Comparison of ENCODE assay signal across 22 mouse cellular contexts in the genomic region with DNA sequence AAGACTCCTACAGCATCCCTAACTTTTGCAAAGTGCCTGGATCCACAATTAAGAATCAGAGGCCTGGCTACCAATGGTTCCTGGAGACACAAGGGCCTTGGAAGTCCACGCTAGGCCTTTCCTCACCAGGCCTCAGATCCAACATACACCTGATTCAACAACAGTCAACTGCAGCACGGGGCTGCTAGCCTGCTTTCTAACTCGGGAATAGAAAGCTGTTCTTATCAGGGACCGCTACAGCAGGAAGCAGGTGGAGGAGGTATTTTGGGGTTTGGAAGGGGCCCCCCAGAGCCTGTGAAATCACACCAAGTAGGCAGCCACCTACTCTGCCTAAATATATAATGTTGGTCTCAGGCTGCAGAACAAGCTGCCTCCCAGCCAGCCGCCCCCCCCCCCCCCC.
DNase-seq lines count a peak whose midpoint lies in the region; ATAC-seq and TF ChIP-seq lines count a peak whose summit lies in the region.
"Had no signal": no experiment of that assay in that cellular context is flagged by ENCODE, and none has a peak within 500 bp of the region (broad histone marks: within the 10 kb centered on the region; RNA-seq: fewer than 3 reads in every experiment).

No protein-coding gene starts in this region.

- no peaks in the 10 kb centered on the region; the same call in 1 of the 2 replicates for H3K27me3 ChIP-seq in hindbrain, embryonic 12.5 days
- H3K27me3 ChIP-seq: hindbrain, embryonic 15.5 days; liver, embryonic 15.5 days; lung, embryonic 15.5 days; neural tube, embryonic 13.5 days; stomach, embryonic 15.5 days had no signal

- DNase-seq in layer of hippocampus, adult 2 months (ENCODE audit: low spot score in 2 of 2), result no peak
- DNase-seq in layer of hippocampus, postnatal 14 days (ENCODE audit: low spot score in 2 of 2), result no peak
- DNase-seq in right cerebral cortex, adult 2 months (ENCODE audit: low spot score in 2 of 2), result peak; percentile 73 to 75
- DNase-seq in right cerebral cortex, postnatal 14 days, result no peak
- DNase-seq in right cerebral cortex, postnatal 10 days (ENCODE audit: low spot score in 2 of 2), result peak; percentile 50 to 63
- no peak for DNase-seq in ovary, postnatal 10 days (ENCODE audit: low spot score)
- DNase-seq: cerebellum, adult 9-10 months; forebrain, postnatal 0 days; thymus, adult 18-20 months; thymus, postnatal 4 days had no signal

- no peaks in the 10 kb centered on the region for H3K9me3 ChIP-seq in hindbrain, embryonic 12.5 days (replicated peaks)
- H3K9me3 ChIP-seq: forebrain, embryonic 10.5 days; heart, embryonic 10.5 days; hindbrain, embryonic 15.5 days; limb, embryonic 10.5 days; liver, embryonic 15.5 days; lung, embryonic 15.5 days; neural tube, embryonic 13.5 days; stomach, embryonic 15.5 days had no signal

- no peak overlapping the region for H3K4me3 ChIP-seq in layer of hippocampus, adult 2 months
- H3K4me3 ChIP-seq in hindbrain, embryonic 12.5 days, result no peak overlapping the region
- H3K4me3 ChIP-seq: forebrain, embryonic 10.5 days; heart, embryonic 10.5 days; hindbrain, embryonic 15.5 days; limb, embryonic 10.5 days; liver, embryonic 15.5 days; lung, embryonic 15.5 days; myocyte; neural tube, embryonic 13.5 days; stomach, embryonic 15.5 days had no signal

- H3K36me3 ChIP-seq in hindbrain, embryonic 12.5 days, result no peaks in the 10 kb centered on the region
- H3K36me3 ChIP-seq: forebrain, embryonic 10.5 days; heart, embryonic 10.5 days; hindbrain, embryonic 15.5 days; limb, embryonic 10.5 days; liver, embryonic 15.5 days; lung, embryonic 15.5 days; neural tube, embryonic 13.5 days; stomach, embryonic 15.5 days had no signal

- H3K27ac ChIP-seq in layer of hippocampus, adult 2 months, result peak overlapping the region; percentile 23; the same call in 1 of the 2 replicates
- no peak overlapping the region for H3K27ac ChIP-seq in hindbrain, embryonic 12.5 days
- H3K27ac ChIP-seq: forebrain, embryonic 10.5 days; heart, embryonic 10.5 days; hindbrain, embryonic 15.5 days; liver, embryonic 15.5 days; lung, embryonic 15.5 days; neural tube, embryonic 13.5 days; stomach, embryonic 15.5 days had no signal

- no peaks in the 10 kb centered on the region for H3K4me1 ChIP-seq in hindbrain, embryonic 12.5 days
- H3K4me1 ChIP-seq: heart, embryonic 10.5 days; hindbrain, embryonic 15.5 days; liver, embryonic 15.5 days; lung, embryonic 15.5 days; stomach, embryonic 15.5 days had no signal

- ATAC-seq in hindbrain, embryonic 12.5 days (ENCODE audit: low FRiP score), result no peak
- ATAC-seq: CD4-positive, CD25-positive, alpha-beta regulatory T cell, adult 4 months; forebrain, postnatal 0 days; midbrain, embryonic 16.5 days had no signal

- H3K9ac ChIP-seq in hindbrain, embryonic 12.5 days, result no peak overlapping the region
- H3K9ac ChIP-seq: forebrain, postnatal 0 days; hindbrain, embryonic 15.5 days; liver, embryonic 15.5 days; lung, embryonic 15.5 days; neural tube, embryonic 13.5 days; stomach, embryonic 15.5 days had no signal

- no peak for TF ChIP-seq CTCF in layer of hippocampus, adult 2 months (conservative IDR thresholded peaks at IDR 0.05)

- no peak overlapping the region for H3K4me2 ChIP-seq in hindbrain, embryonic 12.5 days (replicated peaks)
- H3K4me2 ChIP-seq: hindbrain, embryonic 15.5 days; liver, embryonic 15.5 days; lung, embryonic 15.5 days; neural tube, embryonic 13.5 days; stomach, embryonic 15.5 days had no signal

- 82% methylated on average over 5 of the region's 5 CpGs for WGBS in hindbrain, embryonic 12.5 days

Comparison
In these comparisons a context has a peak if more than half of its experiments do, and no peak if none do; other contexts are left out.
1. DNase-seq: peak in right cerebral cortex, adult 2 months (2 of 2) and right cerebral cortex, postnatal 10 days (2 of 2); none in layer of hippocampus, adult 2 months (0 of 2), layer of hippocampus, postnatal 14 days (0 of 2), right cerebral cortex, postnatal 14 days (single experiment) and ovary, postnatal 10 days (single experiment).